Mouse (Mus musculus) hindbrain, embryonic 15.5 days (tissue): ENCODE measurements around the gene Kazn. TPM values are rescaled to one million over a fixed set of nuclear protein-coding genes. Genes with fewer than 3 reads are reported as not detected.

ENCODE experiments used
- ATAC-seq: fragments of 200-750 bp; cut with Nextera tagmentation; 2 replicates; pipeline ENCODE4 v1.8.0; 2017; ENCODE audit warnings: low read depth, moderate number of reproducible peaks, moderate TSS enrichment; ENCODE audit not compliant: low FRiP score
- H3K27ac ChIP-seq: fragments of 300-500 bp; sonication (generic); replicated peaks from 2 replicates; pipeline ENCODE4 v1.5.1; 2015; ENCODE audit warnings: mild to moderate bottlenecking, inconsistent platforms
- H3K27me3 ChIP-seq: fragments of 300-500 bp; sonication (generic); 2 replicates; pipeline ENCODE4 v1.6.1; 2015; ENCODE audit warnings: control low read depth, inconsistent platforms
- H3K36me3 ChIP-seq: fragments of 300-500 bp; sonication (generic); 2 replicates; pipeline ENCODE4 v1.6.1; 2015; ENCODE audit warnings: control low read depth, inconsistent platforms
- H3K4me1 ChIP-seq: fragments of 300-500 bp; sonication (generic); replicated peaks from 2 replicates; pipeline ENCODE4 v1.6.1; 2015; ENCODE audit warnings: control low read depth, inconsistent platforms
- H3K4me2 ChIP-seq: fragments of 300-500 bp; sonication (generic); 2 replicates; pipeline ENCODE4 v1.6.1; 2015; ENCODE audit warnings: moderate library complexity, mild to moderate bottlenecking, inconsistent platforms
- H3K4me3 ChIP-seq: fragments of 300-500 bp; sonication (generic); 2 replicates; pipeline ENCODE4 v1.5.1; 2015; ENCODE audit warnings: mild to moderate bottlenecking, inconsistent platforms
- H3K9ac ChIP-seq: fragments of 300-500 bp; sonication (generic); 2 replicates; pipeline ENCODE4 v1.6.1; 2015; ENCODE audit warnings: inconsistent platforms
- H3K9me3 ChIP-seq: fragments of 300-500 bp; sonication (generic); 2 replicates; pipeline ENCODE4 v1.6.1; 2016; ENCODE audit warnings: control low read depth, inconsistent platforms
- WGBS: fragments of 180-500 bp; shearing (Covaris S2); methylation state at CpG from one replicate; pipeline ENCODE4 v1.1.7; 2015; 5-methylcytosine and 5-hydroxymethylcytosine counted together
- polyA plus RNA-seq: library from polyadenylated mRNA; unstranded; fragments of >200 nt; fragmentation: Nextera tagmentation; extraction: Ambion mirVana; gene quantifications from 2 replicates; pipeline ENCODE4 v1.2.1, GENCODE M21; 2015

Kazn gene
- polyA plus RNA-seq, 1 experiment from 2014 or later = 29.7 TPM

DNA sequence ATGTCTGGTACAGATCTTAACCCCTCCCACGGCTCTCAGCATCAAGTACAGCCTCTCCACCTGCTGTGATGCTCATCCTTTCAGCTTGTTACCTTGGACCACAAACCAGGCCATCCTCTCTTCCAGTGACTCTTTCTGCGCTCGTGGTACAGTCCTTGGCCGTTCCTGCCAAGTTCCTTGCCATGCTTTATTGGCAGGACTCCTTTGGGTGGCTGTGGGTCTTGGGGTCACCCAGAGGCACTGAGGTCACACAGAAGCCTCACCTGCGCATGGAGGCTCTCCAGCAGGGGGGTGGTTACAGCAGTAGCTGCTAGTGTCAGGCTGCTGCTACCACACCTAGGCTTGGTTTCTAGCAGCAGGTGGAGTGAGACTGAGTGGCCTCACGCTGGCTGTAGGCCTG is 149.2 kb downstream of the Kazn start:
- 79% methylated on average over 6 of the region's 6 CpGs for WGBS
- no peaks in the 10 kb centered on the region; the same call in 1 of the 2 replicates for H3K4me1 ChIP-seq
- no peaks in the 10 kb centered on the region for H3K9me3 ChIP-seq
- ATAC-seq = no peak
- H3K27me3 ChIP-seq = peaks cover 16% of the 10 kb centered on the region
- H3K27ac ChIP-seq = no peak overlapping the region
- no peak overlapping the region for H3K4me3 ChIP-seq
- no peak overlapping the region for H3K4me2 ChIP-seq
- no peaks in the 10 kb centered on the region for H3K36me3 ChIP-seq
- H3K9ac ChIP-seq = no peak overlapping the region

DNA sequence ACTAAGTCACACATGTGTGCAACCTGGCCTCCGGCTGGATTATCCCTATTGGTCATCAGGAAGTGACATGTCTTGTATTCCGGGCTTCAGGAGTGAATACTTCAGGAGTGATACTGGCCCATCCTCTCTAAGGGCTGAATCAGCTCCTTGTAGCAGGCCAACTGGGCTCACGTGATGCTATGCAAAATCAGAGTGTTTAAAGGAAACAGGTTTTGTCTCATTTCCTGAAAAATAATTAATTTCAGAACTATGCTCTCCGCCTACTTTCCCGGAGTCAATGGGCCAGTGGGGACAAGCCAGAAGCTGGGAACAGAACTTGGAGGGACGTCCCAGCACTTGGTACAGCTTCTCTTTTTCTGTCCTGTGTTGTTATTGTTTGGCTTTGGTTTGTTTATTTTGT is 150.4 kb downstream of the Kazn start:
- no peak overlapping the region for H3K9ac ChIP-seq
- peaks cover 9% of the 10 kb centered on the region for H3K4me1 ChIP-seq
- WGBS = 65% methylated on average over 6 of the region's 6 CpGs
- peaks cover 24% of the 10 kb centered on the region for H3K27me3 ChIP-seq
- no peak overlapping the region for H3K4me3 ChIP-seq
- H3K4me2 ChIP-seq = no peak overlapping the region
- no peaks in the 10 kb centered on the region for H3K9me3 ChIP-seq
- no peak overlapping the region for H3K27ac ChIP-seq
- no peak for ATAC-seq
- no peaks in the 10 kb centered on the region for H3K36me3 ChIP-seq

DNA sequence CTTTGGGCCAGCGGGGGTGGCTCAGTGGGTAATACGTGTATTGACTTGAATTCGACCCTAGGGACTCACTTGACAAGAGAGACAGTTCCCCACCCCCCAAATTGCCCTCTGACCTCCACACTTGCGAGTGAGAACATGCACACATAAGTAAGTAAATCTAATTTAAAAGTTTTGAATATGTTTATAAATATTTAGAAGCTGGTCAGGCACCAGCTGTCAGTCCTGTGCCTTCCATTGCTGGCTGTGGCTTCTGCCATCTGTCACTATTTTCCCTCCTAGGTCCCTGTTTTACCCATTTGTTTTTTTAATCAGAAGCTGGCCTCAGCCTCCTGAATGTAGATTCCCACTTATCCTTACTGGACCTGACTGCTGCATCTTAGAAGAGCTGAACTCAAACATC is 150.8 kb downstream of the Kazn start:
- ATAC-seq = no peak

DNA sequence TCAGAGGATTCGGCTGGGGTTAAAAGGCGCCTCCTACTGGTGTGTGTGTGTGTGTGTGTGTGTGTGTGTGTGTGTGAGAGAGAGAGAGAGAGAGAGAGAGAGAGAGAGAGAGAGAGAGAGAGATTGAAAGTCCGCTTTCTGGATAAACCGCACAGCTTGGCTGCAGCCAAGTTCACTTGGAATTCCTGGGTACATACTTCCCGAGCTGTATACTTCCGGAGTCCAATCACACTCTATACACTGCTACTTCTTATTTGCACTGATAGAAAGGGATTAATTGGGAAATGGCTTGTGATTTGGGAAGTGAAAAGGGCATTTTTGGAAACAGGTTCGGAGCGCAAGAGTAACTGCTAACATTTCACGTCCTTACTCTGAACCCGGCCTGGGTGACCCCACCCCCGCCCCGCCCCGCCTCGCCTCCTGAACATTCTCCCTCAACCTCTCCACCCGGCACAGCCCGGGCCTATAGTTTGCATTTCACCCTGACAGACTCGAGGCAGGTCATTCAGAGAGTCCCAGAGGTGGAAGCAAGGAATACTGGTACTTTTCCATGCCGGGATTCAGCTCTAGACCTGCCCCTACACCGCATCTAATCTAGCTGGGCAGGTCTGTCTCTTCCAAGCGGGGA is 154.2 kb downstream of the Kazn start:
- Histone ChIP-seq H3K4me1 (peaks cover 31% of the 10 kb centered on the region), H3K9ac (no peak overlapping the region), H3K36me3 (no peaks in the 10 kb centered on the region), H3K27me3 (peaks cover 28% of the 10 kb centered on the region), H3K9me3 (no peaks in the 10 kb centered on the region), H3K4me2 (peak overlapping the region; percentile 97), H3K4me3 (peak overlapping the region; percentile 55; the same call in 1 of the 2 replicates), H3K27ac (no peak overlapping the region)
- ATAC-seq = no peak
- WGBS = 10% methylated on average over 20 of the region's 20 CpGs

More for the DNA sequence above, 150.8 kb downstream of the Kazn start:
- Histone ChIP-seq H3K4me2 (no peak overlapping the region), H3K9me3 (no peaks in the 10 kb centered on the region), H3K36me3 (no peaks in the 10 kb centered on the region), H3K4me1 (peaks cover 13% of the 10 kb centered on the region), H3K9ac (no peak overlapping the region), H3K27me3 (peaks cover 24% of the 10 kb centered on the region), H3K27ac (no peak overlapping the region), H3K4me3 (no peak overlapping the region)
- WGBS = 30% methylated on average over 4 of the region's 4 CpGs

DNA sequence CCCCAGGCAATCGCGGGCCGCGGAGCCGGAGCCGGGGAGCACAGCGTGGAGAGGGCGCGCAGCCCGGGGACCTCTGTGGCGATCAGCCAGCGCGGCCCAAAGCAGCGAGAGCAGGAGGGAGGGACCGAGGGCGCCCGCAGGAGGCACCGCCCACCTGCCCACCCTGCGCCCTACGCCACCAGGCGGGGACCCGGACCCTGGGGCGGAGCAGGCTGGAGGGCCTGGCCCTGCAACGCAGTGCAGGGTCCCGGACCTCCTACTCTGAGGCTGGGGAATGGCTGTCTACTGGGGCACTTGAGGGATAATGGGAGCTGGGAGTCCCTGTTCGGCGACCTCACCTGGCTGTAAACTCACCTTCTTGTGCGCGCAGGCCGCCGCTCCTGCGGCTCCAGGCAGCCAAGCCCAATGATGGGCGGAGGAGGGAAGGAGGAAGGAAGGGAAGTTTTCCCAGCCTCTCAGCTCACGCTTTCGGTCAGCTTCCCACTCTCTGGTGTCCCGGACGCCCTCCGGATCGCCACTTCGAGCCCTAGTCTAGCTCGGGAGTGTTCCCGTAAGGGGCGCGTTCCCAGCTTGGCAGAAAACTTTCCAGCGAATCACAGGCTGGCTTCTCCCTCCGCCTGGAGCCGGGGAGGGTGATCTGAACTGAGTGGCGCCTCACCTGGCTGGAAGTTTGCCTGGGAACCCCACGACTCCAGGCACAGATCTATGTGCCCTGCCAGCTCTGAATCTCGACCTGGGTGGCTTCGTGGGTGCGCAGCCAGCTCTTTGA is 154.9 kb downstream of the Kazn start, which contains the start of gene Tmem51:
Tmem51 (minus strand) TSS at position 174 of the 769 bp plus-strand sequence.
- Histone ChIP-seq H3K27ac (no peak within 1 kb of the TSS), H3K9me3 (no peaks in the 10 kb centered on the region), H3K27me3 (peaks cover 28% of the 10 kb centered on the region), H3K4me3 (peak within 1 kb of the TSS; percentile 55), H3K9ac (peak within 1 kb of the TSS; percentile 64), H3K36me3 (no peaks in the 10 kb centered on the region), H3K4me2 (peak within 1 kb of the TSS; percentile 97), H3K4me1 (peaks cover 31% of the 10 kb centered on the region)
- 1% methylated on average over 48 of the region's 52 CpGs for WGBS
- ATAC-seq = peak; percentile 71

DNA sequence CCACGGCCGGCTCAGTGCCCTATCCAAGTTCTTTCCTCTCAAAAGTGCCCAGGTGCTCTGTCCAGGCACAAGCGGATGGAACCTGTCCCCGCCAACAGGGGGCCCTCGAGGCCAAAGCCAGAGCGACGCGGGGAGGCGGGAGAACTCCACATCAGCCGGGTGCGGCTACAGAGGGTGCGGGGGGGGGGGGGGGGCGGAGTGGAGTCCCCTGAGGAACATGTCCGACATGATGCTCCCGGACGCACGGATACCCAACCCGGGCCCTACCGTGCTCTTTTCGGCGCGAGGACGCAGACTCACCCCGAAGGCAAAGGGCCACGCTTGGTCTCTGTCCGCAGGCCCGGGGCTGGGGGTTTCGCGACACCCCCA is 155.5 kb downstream of the Kazn start:
- no peaks in the 10 kb centered on the region for H3K9me3 ChIP-seq
- peaks cover 31% of the 10 kb centered on the region for H3K4me1 ChIP-seq
- peak overlapping the region; percentile 55 for H3K4me3 ChIP-seq
- peak overlapping the region; percentile 97 for H3K4me2 ChIP-seq
- H3K9ac ChIP-seq = peak overlapping the region; percentile 64
- no peaks in the 10 kb centered on the region for H3K36me3 ChIP-seq
- H3K27me3 ChIP-seq = peaks cover 28% of the 10 kb centered on the region
- ATAC-seq = peak; percentile 50
- H3K27ac ChIP-seq = no peak overlapping the region
- under 1% methylated on average over 26 of the region's 29 CpGs for WGBS

DNA sequence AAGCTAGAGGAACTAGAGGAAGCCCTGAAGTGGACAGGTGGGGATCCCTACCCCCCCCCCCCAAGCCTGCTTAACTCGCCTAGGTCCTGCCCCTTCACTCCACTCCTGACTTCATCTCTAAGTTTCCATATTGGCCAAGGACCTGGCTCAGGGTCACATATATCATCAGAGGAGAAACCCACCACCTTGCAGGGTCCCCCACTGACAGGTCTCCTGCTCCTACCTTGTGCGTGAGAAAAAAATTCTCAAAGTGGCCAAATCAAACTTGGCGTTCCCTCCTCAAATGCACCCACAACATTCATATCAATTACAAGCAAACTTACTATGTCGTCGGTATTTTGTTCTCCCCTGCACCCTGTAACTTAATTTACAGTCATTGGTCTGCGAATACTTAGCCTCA is 156.0 kb downstream of the Kazn start:
- peaks cover 31% of the 10 kb centered on the region for H3K4me1 ChIP-seq
- 51% methylated on average over 6 of the region's 6 CpGs for WGBS
- no peak overlapping the region for H3K9ac ChIP-seq
- H3K27me3 ChIP-seq = peaks cover 28% of the 10 kb centered on the region
- peak overlapping the region; percentile 97 for H3K4me2 ChIP-seq
- H3K4me3 ChIP-seq = peak overlapping the region; percentile 55
- H3K9me3 ChIP-seq = no peaks in the 10 kb centered on the region
- H3K36me3 ChIP-seq = no peaks in the 10 kb centered on the region
- no peak for ATAC-seq
- H3K27ac ChIP-seq = no peak overlapping the region

DNA sequence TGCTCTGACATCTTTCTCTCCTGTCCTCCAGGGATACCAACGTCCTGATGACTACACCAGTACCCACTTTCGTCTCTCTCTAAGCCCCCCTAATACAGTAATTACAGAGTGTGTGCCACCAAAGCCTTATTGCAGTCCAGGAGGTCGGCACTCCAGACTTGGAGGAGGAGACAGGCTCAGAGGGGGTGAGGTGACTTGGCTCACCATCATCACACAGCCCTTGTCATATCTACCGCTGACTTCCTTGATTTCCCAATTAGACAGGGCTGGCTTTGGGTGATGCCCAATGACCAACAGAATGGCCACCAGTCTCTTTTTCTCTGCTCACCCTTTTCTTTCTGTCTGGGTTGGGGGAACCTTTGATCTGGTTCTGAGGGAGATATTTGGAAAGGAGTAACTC is 156.5 kb downstream of the Kazn start:
- Histone ChIP-seq H3K36me3 (no peaks in the 10 kb centered on the region), H3K4me1 (peaks cover 31% of the 10 kb centered on the region), H3K9ac (no peak overlapping the region), H3K27ac (no peak overlapping the region), H3K4me2 (0 out of 2 replicates have a peak overlapping the region, but pooled peaks have one; percentile 97), H3K9me3 (no peaks in the 10 kb centered on the region), H3K4me3 (no peak overlapping the region), H3K27me3 (peaks cover 28% of the 10 kb centered on the region)
- 78% methylated on average over 4 of the region's 4 CpGs for WGBS
- ATAC-seq = no peak

DNA sequence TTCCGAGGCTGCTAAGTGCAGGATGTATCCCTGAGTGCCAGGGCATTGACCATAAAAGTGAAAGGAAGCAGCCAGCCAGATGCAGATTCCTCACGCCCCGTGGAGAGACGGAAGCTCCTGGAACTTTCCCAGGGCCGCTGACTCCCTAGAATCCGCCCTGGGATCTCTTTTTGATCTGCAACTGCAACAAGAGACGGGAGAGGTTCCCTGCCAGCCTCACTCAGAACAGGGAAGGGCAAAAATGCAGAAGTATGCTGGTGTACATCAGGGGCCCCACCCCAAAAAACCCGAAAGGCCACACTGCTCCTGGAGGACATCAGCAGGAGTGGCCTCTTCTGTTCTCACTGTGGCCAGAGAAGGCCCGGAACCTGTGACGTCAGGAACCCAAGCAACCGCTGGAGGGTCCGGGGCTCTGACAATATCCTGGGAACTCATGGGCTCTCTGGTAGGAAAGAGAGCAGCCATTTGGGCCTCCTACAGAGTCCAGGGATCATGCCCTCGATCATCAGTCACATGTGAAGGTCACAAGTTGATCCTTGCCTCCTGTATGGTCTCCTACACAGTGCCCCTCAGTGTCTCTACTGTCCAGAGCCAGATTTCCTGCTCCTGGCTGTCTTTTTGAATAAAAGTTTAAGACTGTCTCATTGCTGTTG is 157.4 kb downstream of the Kazn start:
- no peak for ATAC-seq
- H3K27me3 ChIP-seq = peaks cover 28% of the 10 kb centered on the region
- H3K36me3 ChIP-seq = no peaks in the 10 kb centered on the region
- peaks cover 37% of the 10 kb centered on the region for H3K4me1 ChIP-seq
- no peak overlapping the region for H3K4me2 ChIP-seq
- 61% methylated on average over 13 of the region's 13 CpGs for WGBS
- peak overlapping the region; percentile 42; the same call in 1 of the 2 replicates for H3K27ac ChIP-seq
- no peak overlapping the region for H3K4me3 ChIP-seq
- H3K9ac ChIP-seq = no peak overlapping the region
- no peaks in the 10 kb centered on the region for H3K9me3 ChIP-seq

DNA sequence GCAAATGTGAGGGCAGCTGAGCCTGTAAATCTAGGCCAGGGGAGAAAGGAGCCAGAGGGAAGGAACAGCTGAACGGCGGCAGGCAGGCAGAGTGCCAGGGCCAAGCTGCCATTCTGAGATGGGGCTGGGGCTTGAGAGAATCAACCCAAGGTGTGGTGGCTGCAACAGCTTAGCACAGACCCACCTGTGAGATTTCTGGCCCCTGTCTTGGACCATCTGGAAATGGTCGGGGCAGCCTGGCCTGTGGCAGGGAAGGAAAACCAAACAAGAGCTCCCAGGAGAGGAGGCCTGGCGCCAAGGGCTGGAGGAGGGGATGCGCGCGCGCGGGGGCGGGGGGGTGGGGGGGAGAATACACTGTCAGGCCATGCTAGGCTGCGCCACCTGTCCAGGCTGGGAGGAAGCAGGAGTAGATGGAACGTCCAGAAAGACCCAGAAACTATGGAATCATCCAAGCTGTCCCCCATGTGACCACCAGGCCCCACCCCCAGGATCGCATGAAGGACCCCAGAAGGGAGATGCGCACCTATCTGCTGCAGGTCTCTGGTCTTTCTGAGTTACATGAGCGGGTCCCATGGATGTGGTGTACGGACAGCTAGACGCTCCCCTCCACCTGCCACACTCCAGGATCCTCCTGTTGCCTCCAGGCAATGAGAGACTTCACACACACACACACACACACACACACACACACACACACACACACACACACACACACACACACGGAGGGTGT is 158.1 kb downstream of the Kazn start:
- Histone ChIP-seq H3K9ac (no peak overlapping the region), H3K9me3 (no peaks in the 10 kb centered on the region), H3K36me3 (no peaks in the 10 kb centered on the region), H3K27me3 (peaks cover 21% of the 10 kb centered on the region), H3K4me2 (no peak overlapping the region; the same call in 1 of the 2 replicates), H3K27ac (no peak overlapping the region), H3K4me3 (no peak overlapping the region), H3K4me1 (peaks cover 37% of the 10 kb centered on the region)
- peak; percentile 44; the same call in 1 of the 2 replicates for ATAC-seq
- 50% methylated on average over 18 of the region's 18 CpGs for WGBS

DNA sequence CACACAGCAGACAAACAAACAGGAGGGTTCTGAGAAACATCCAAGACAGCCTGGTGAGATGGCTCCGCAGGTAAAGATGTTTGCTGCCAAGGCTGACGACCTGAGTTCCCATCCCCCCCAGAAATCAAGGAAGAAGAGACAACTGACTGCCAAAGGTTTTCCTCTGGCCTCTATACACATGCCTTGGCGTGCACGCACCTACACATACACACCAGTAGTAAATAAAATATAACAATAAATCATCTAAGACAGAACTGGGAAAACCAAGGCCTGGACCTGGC is 158.8 kb downstream of the Kazn start:
- 64% methylated on average over 4 of the region's 4 CpGs for WGBS
- ATAC-seq = no peak
- Histone ChIP-seq H3K4me1 (peaks cover 37% of the 10 kb centered on the region), H3K36me3 (no peaks in the 10 kb centered on the region), H3K27me3 (peaks cover 17% of the 10 kb centered on the region), H3K9me3 (no peaks in the 10 kb centered on the region), H3K4me3 (no peak overlapping the region), H3K27ac (no peak overlapping the region), H3K9ac (no peak overlapping the region), H3K4me2 (no peak overlapping the region)
